Mouse (Mus musculus): ENCODE measurements around the gene Fam192a. TPM values are rescaled to one million over a fixed set of nuclear protein-coding genes. Genes with fewer than 3 reads are reported as not detected.

Gene Fam192a
- polyA plus RNA-seq, 1 experiment from 2014 or later, result 58.6 TPM

DNA sequence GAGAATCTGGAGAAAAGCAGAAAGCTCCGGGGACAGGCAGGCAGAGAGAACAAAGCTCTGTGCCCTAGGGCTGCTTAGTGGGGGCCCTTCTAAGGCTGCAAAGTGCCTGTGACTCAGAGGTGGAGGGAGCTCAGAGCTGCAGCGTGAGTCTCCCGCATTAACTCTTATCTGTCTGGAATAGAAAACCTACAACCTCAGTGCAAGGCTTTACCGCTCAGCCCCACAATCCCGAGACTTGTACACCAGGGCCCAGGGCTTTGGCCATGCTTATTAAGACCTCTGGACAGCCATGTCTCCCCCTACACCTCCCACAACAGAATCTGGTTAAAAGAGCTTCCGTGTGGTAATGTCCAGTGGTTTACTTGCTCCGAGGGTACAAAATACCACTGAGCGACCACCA is 69.8 kb downstream of the Fam192a start:
- H3K4me3 ChIP-seq (replicated peaks; ENCODE audit: low read length), result peak overlapping the region; percentile 69
- H3K36me3 ChIP-seq (ENCODE audit: control insufficient read depth, insufficient read depth, low read length), result no peaks in the 10 kb centered on the region
- no peaks in the 10 kb centered on the region for H3K27me3 ChIP-seq (ENCODE audit: control insufficient read depth, insufficient read depth, low read length)
- WGBS, result 5% methylated on average over 8 of the region's 8 CpGs
- no peak for ATAC-seq (ENCODE audit: insufficient read depth, low FRiP score)
- H3K9me3 ChIP-seq (replicated peaks; ENCODE audit: control insufficient read depth, low read length), result no peaks in the 10 kb centered on the region
- H3K9ac ChIP-seq (ENCODE audit: low read length), result peak overlapping the region; percentile 87
- peak overlapping the region; percentile 26; the same call in 1 of the 2 replicates for H3K27ac ChIP-seq (ENCODE audit: low read length)
- peaks cover 7% of the 10 kb centered on the region; the same call in 1 of the 2 replicates for H3K4me1 ChIP-seq (ENCODE audit: control insufficient read depth, insufficient read depth, low read length)
- H3K4me2 ChIP-seq (ENCODE audit: low read depth, low read length), result peak overlapping the region; percentile 97

DNA sequence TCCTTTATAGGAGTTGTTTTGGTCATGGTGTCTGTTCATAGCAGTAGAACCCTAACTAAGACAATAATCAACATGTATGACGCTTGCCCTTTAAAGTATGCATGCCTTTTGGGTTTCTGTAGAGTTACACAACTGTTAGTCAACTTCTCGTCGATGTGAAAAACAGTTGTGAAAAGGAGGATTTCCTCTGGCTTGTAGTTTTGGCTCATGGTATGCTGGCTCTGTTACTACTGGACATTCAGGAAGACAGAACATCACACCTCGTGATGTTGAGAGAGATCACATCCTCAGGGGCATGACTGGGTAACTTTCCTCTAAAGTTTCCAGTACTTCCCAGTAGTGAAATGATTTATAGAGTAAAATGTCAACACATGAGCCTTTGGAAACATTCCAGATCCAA is 71.2 kb downstream of the Fam192a start:
- Histone ChIP-seq H3K4me3 (replicated peaks; ENCODE audit: low read length) (no peak overlapping the region), H3K27ac (ENCODE audit: low read length) (no peak overlapping the region), H3K9ac (ENCODE audit: low read length) (no peak overlapping the region), H3K9me3 (replicated peaks; ENCODE audit: control insufficient read depth, low read length) (no peaks in the 10 kb centered on the region), H3K36me3 (ENCODE audit: control insufficient read depth, insufficient read depth, low read length) (no peaks in the 10 kb centered on the region), H3K4me1 (ENCODE audit: control insufficient read depth, insufficient read depth, low read length) (peaks cover 7% of the 10 kb centered on the region; the same call in 1 of the 2 replicates), H3K4me2 (ENCODE audit: low read depth, low read length) (no peak overlapping the region), H3K27me3 (ENCODE audit: control insufficient read depth, insufficient read depth, low read length) (no peaks in the 10 kb centered on the region)
- 82% methylated on average over 4 of the region's 4 CpGs for WGBS
- ATAC-seq (ENCODE audit: insufficient read depth, low FRiP score), result no peak

- no peak for ATAC-seq (ENCODE audit: insufficient read depth, low FRiP score)
- Histone ChIP-seq H3K4me2 (ENCODE audit: low read depth, low read length) (no peak overlapping the region), H3K9me3 (replicated peaks; ENCODE audit: control insufficient read depth, low read length) (no peaks in the 10 kb centered on the region), H3K9ac (ENCODE audit: low read length) (no peak overlapping the region), H3K4me3 (replicated peaks; ENCODE audit: low read length) (no peak overlapping the region), H3K27ac (ENCODE audit: low read length) (no peak overlapping the region), H3K36me3 (ENCODE audit: control insufficient read depth, insufficient read depth, low read length) (no peaks in the 10 kb centered on the region), H3K4me1 (ENCODE audit: control insufficient read depth, insufficient read depth, low read length) (peaks cover 7% of the 10 kb centered on the region; the same call in 1 of the 2 replicates), H3K27me3 (ENCODE audit: control insufficient read depth, insufficient read depth, low read length) (no peaks in the 10 kb centered on the region)
- WGBS, result 67% methylated on average over 4 of the region's 4 CpGs
These were observed 71.9 kb downstream of the Fam192a start for GRCm38 (mm10) chr8:94529875-94530274.

DNA sequence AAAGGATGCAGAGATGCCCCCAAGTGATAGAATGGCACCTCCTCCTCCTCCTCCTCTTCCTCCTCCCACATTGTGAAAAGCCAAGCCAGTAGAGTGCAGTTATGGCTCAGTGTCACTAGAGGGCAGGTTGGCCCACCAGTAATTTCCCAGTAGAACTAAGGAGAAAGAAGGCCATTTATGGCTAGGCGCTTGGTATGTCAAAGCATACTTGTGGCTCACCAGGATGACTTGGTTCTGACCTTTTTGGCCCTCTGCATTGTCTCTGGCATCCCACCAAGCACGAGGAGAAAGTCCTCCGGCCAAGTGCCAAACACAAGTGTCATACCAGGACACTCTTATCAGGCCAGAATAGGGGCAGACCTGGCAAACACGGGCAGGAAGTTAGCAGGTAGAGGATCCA is 73.6 kb downstream of the Fam192a start:
- Histone ChIP-seq H3K36me3 (ENCODE audit: control insufficient read depth, insufficient read depth, low read length) (no peaks in the 10 kb centered on the region), H3K27ac (ENCODE audit: low read length) (no peak overlapping the region), H3K4me3 (replicated peaks; ENCODE audit: low read length) (no peak overlapping the region), H3K9ac (ENCODE audit: low read length) (no peak overlapping the region), H3K4me1 (ENCODE audit: control insufficient read depth, insufficient read depth, low read length) (0 out of 2 replicates have a peak, but pooled peaks cover under 1% of the 10 kb centered on the region), H3K27me3 (ENCODE audit: control insufficient read depth, insufficient read depth, low read length) (no peaks in the 10 kb centered on the region), H3K4me2 (ENCODE audit: low read depth, low read length) (no peak overlapping the region), H3K9me3 (replicated peaks; ENCODE audit: control insufficient read depth, low read length) (no peaks in the 10 kb centered on the region)
- WGBS, result 45% methylated on average over 4 of the region's 4 CpGs
- ATAC-seq (ENCODE audit: insufficient read depth, low FRiP score), result no peak

DNA sequence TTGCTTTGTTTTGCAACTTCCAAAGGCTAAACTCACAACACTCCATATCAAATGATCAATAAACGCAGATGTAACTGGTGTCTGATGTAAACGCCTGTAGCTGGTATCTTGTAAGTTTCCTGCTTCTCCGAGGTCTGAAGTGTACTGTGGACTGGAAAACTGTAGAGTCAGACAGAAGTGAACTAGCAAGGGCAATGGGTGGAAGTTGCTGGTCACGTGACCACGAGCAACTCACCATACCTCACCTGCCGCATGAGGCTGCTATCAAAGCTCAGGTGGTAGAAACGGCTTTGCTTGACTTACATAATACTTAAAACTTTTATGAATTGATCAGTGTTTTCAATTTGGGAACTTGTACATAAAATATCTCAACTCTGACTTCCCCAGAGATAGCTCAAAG is 74.6 kb downstream of the Fam192a start:
- no peaks in the 10 kb centered on the region for H3K36me3 ChIP-seq (ENCODE audit: control insufficient read depth, insufficient read depth, low read length)
- no peaks in the 10 kb centered on the region for H3K27me3 ChIP-seq (ENCODE audit: control insufficient read depth, insufficient read depth, low read length)
- no peak overlapping the region for H3K4me3 ChIP-seq (replicated peaks; ENCODE audit: low read length)
- H3K4me2 ChIP-seq (ENCODE audit: low read depth, low read length), result no peak overlapping the region
- no peak overlapping the region for H3K9ac ChIP-seq (ENCODE audit: low read length)
- no peak overlapping the region for H3K27ac ChIP-seq (ENCODE audit: low read length)
- H3K4me1 ChIP-seq (ENCODE audit: control insufficient read depth, insufficient read depth, low read length), result no peaks in the 10 kb centered on the region
- no peak for ATAC-seq (ENCODE audit: insufficient read depth, low FRiP score)
- no peaks in the 10 kb centered on the region for H3K9me3 ChIP-seq (replicated peaks; ENCODE audit: control insufficient read depth, low read length)
- 80% methylated on average over 7 of the region's 7 CpGs for WGBS

DNA sequence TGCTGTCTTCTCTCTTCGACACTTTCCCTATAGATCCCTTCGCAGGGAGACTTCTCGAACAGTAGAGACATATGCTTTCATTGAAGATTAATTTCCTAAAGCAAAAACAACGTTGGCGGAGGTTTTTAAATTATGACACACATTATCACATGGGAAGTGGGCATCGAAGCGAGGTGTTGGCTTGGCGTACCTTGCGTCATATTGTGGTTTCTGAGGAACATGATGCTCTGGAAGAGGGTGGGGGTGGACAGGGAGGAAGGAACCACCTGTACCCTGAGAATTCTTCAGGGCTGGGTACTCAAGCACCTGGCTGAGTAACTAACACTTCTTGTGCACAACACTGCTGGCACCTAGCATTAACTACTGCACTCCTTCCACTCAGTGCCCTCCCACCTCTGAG is 77.2 kb downstream of the Fam192a start:
- Histone ChIP-seq H3K4me2 (ENCODE audit: low read depth, low read length) (no peak overlapping the region), H3K4me3 (replicated peaks; ENCODE audit: low read length) (no peak overlapping the region), H3K27ac (ENCODE audit: low read length) (no peak overlapping the region), H3K36me3 (ENCODE audit: control insufficient read depth, insufficient read depth, low read length) (no peaks in the 10 kb centered on the region), H3K4me1 (ENCODE audit: control insufficient read depth, insufficient read depth, low read length) (no peaks in the 10 kb centered on the region), H3K9me3 (replicated peaks; ENCODE audit: control insufficient read depth, low read length) (no peaks in the 10 kb centered on the region), H3K27me3 (ENCODE audit: control insufficient read depth, insufficient read depth, low read length) (no peaks in the 10 kb centered on the region), H3K9ac (ENCODE audit: low read length) (no peak overlapping the region)
- WGBS, result 78% methylated on average over 9 of the region's 9 CpGs
- no peak for ATAC-seq (ENCODE audit: insufficient read depth, low FRiP score)

Other genes with a start within 250 kb of the Fam192a start
- 167 and 182 TPM in 2 replicates for gene Herpud1, start 215.6 kb downstream of the Fam192a start, polyA plus RNA-seq (2015; fragmentation: Nextera tagmentation; extraction: Ambion mirVana)
- 0.28 and 0.45 TPM in 2 replicates for gene Nlrc5, start 167.6 kb downstream of the Fam192a start, polyA plus RNA-seq (2015; fragmentation: Nextera tagmentation; extraction: Ambion mirVana)
- gene Cpne2, start 69.0 kb downstream of the Fam192a start, polyA plus RNA-seq (2015; fragmentation: Nextera tagmentation; extraction: Ambion mirVana), result 9.3 and 9.5 TPM in 2 replicates
- 33.3 and 34.0 TPM in 2 replicates for gene Rspry1, start 60 bp downstream of the Fam192a start, polyA plus RNA-seq (2015; fragmentation: Nextera tagmentation; extraction: Ambion mirVana)
- 112 and 113 TPM in 2 replicates for gene Arl2bp, start 64.6 kb upstream of the Fam192a start, polyA plus RNA-seq (2015; fragmentation: Nextera tagmentation; extraction: Ambion mirVana)
- 125 and 188 TPM in 2 replicates for gene Pllp, start 94.3 kb upstream of the Fam192a start, polyA plus RNA-seq (2015; fragmentation: Nextera tagmentation; extraction: Ambion mirVana)
- gene Ccl22, start 143.6 kb upstream of the Fam192a start, polyA plus RNA-seq (2015; fragmentation: Nextera tagmentation; extraction: Ambion mirVana), result not detected in 2 replicates
- gene Cx3cl1, start 170.0 kb upstream of the Fam192a start, polyA plus RNA-seq (2015; fragmentation: Nextera tagmentation; extraction: Ambion mirVana), result 11.6 and 16.4 TPM in 2 replicates
- 0.30 TPM in 1 of 2 replicates, not detected in the other for gene Ccl17, start 208.5 kb upstream of the Fam192a start, polyA plus RNA-seq (2015; fragmentation: Nextera tagmentation; extraction: Ambion mirVana)
- gene Coq9, start 236.3 kb upstream of the Fam192a start, polyA plus RNA-seq (2015; fragmentation: Nextera tagmentation; extraction: Ambion mirVana), result 84.6 and 94.3 TPM in 2 replicates
- gene Ciapin1, start 236.4 kb upstream of the Fam192a start, polyA plus RNA-seq (2015; fragmentation: Nextera tagmentation; extraction: Ambion mirVana), result 78.3 and 84.7 TPM in 2 replicates